Mouse (Mus musculus) megakaryocyte, embryonic 14.5 days (primary cell): ENCODE measurements around the gene Nat8l. TPM values are rescaled to one million over a fixed set of nuclear protein-coding genes. Genes with fewer than 3 reads are reported as not detected.

Experiments
- H3K27me3 ChIP-seq: replicated peaks from 2 replicates; pipeline ENCODE3; 2012; ENCODE audit warnings: inconsistent platforms
- H3K36me3 ChIP-seq: replicated peaks from 2 replicates; pipeline ENCODE3; 2012; ENCODE audit warnings: low read length, inconsistent platforms, mixed read lengths
- H3K4me1 ChIP-seq: 2 replicates; pipeline ENCODE4 v1.6.1; 2012; ENCODE audit warnings: inconsistent platforms
- H3K4me3 ChIP-seq: replicated peaks from 2 replicates; pipeline ENCODE3; 2012; ENCODE audit warnings: moderate library complexity, mild to moderate bottlenecking, inconsistent platforms
- H3K9me3 ChIP-seq: 2 replicates; pipeline ENCODE4 v1.6.1; 2012; ENCODE audit warnings: inconsistent platforms
- FLI1 ChIP-seq: IDR thresholded peaks from 2 replicates; pipeline ENCODE4 v1.6.1; 2012; ENCODE audit warnings: low read length, inconsistent platforms, mixed read lengths
- GATA1 ChIP-seq: IDR thresholded peaks from 3 replicates; pipeline ENCODE4 v1.6.1; 2012; ENCODE audit warnings: mixed read lengths, low read length, inconsistent platforms, borderline replicate concordance
- polyA plus RNA-seq: library from polyadenylated mRNA; stranded (reverse); fragments of >175 nt; gene quantifications from 2 replicates; pipeline ENCODE4 v1.2.3, GENCODE M21; 2012; ENCODE audit warnings: low replicate concordance; ENCODE audit not compliant: insufficient read depth

Nat8l gene
- polyA plus RNA-seq, 1 experiment: 1.3 TPM

DNA sequence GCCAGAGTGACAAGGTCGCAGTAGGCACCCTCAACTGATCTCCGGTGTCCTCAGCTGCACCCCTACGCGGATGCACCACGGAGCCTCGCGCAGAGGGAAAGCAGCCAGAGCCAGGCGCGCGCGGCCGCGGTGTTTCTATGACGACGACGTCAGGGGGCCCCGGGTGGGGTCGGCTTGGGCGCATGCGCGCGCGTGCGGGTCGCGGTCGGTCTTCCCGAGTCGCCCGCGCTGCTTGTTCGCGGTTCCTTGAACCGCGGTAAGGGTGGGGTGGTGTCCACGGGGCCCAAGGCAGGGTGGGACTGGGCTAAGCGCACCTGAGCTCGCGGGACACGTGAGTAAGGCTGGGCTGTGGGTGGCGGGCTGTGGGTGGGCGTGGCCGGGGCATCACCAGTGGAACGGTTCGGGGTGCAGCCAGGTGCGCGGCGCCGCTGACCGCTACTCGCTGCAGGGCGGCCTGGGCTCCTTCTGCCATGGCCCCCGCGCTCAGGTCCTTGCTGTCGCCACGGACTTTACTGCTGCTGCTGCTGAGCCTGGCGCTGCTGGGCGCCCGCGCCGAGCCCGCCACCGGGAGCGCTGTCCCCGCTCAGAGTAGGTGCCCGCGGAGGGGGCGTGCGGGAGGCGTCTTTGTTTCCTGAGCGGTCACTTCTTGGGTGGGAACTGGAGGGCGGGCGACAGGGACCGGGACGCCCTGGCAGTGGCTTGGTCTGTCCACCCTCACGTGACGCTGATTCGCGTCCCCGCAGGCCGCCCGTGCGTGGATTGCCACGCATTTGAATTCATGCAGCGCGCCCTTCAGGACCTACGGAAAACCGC is 12.3 kb upstream of the Nat8l start, which contains the start of gene Gm1673:
Gm1673 (plus strand) TSS at position 125 of the 813 bp plus-strand sequence.
- TF ChIP-seq FLI1 (no peak), GATA1 (no peak)
- peak within 1 kb of the TSS; percentile 91 for H3K4me3 ChIP-seq

DNA sequence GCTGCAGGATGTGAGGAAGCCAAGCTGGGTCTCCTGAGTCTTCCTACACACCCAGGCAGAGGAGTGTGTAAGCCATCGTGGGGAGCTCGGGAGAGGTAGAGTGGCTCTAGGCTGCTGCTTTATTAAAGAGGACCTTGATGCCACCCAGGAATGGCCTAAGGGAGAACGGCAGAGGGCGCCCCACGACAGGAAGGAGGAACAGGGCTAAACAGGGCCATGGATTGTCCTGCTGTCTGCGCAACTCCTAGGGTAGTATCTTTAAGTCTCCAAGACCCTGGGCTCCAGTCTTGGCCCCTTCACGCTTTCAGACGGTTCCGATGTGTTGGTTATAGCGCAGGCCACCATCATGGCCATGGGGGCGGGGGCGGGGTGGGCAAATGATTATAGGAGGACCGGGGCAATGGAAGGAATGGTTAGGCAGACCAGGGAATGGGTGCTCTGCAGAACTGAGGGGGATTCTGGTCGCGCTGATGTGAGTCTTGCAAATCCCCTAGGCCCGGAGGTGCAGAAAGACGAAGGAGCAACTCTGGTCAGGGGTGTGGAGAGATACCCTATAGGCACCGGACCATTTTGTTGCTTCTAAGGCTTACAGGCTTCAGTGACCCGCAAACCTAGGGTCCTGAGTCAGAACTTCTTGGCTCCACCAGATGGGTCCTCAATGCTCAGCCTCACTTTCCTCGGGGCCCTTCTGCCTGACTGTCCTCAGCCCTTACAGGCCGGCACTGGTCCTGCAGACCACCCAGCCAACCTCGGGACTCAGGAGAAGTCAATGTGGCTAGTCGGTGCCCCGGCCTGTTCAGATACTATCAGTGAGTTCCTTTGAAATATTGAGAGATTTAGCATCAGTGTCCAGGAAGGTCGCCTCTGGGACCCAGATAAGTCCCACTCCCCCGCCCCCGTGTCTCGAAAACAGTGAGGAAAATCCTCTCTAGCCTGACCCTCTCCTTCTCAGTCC is 836 bp upstream of the Nat8l start:
- Histone ChIP-seq H3K4me1 (peaks cover 26% of the 10 kb centered on the region), H3K27me3 (peaks cover 61% of the 10 kb centered on the region), H3K36me3 (no peaks in the 10 kb centered on the region), H3K9me3 (peaks cover 23% of the 10 kb centered on the region), H3K4me3 (peak overlapping the region; percentile 92)
- no peak for TF ChIP-seq FLI1
- no peak for TF ChIP-seq GATA1

More for the DNA sequence above, 12.3 kb upstream of the Nat8l start, which contains the start of gene Gm1673:
- Histone ChIP-seq H3K36me3 (peaks cover 4% of the 10 kb centered on the region), H3K27me3 (peaks cover 80% of the 10 kb centered on the region), H3K9me3 (peaks cover 41% of the 10 kb centered on the region), H3K4me1 (peaks cover 26% of the 10 kb centered on the region)

- Histone ChIP-seq H3K9me3 (peaks cover 23% of the 10 kb centered on the region), H3K4me3 (peak overlapping the region; percentile 92), H3K27me3 (peaks cover 78% of the 10 kb centered on the region), H3K36me3 (no peaks in the 10 kb centered on the region), H3K4me1 (peaks cover 34% of the 10 kb centered on the region)
- no peak for TF ChIP-seq GATA1
- TF ChIP-seq FLI1: no peak
Measured at GRCm38 (mm10) chr5:33996694-33997045, 886 bp downstream of the Nat8l start.

GRCm38 (mm10) chr5:33997051-33997741 is 1.4 kb downstream of the Nat8l start:
- H3K4me1 ChIP-seq: peaks cover 34% of the 10 kb centered on the region
- peaks cover 21% of the 10 kb centered on the region for H3K9me3 ChIP-seq
- H3K4me3 ChIP-seq: peak overlapping the region; percentile 92
- H3K27me3 ChIP-seq: peaks cover 83% of the 10 kb centered on the region
- no peaks in the 10 kb centered on the region for H3K36me3 ChIP-seq
- TF ChIP-seq FLI1 (no peak), GATA1 (no peak)

DNA sequence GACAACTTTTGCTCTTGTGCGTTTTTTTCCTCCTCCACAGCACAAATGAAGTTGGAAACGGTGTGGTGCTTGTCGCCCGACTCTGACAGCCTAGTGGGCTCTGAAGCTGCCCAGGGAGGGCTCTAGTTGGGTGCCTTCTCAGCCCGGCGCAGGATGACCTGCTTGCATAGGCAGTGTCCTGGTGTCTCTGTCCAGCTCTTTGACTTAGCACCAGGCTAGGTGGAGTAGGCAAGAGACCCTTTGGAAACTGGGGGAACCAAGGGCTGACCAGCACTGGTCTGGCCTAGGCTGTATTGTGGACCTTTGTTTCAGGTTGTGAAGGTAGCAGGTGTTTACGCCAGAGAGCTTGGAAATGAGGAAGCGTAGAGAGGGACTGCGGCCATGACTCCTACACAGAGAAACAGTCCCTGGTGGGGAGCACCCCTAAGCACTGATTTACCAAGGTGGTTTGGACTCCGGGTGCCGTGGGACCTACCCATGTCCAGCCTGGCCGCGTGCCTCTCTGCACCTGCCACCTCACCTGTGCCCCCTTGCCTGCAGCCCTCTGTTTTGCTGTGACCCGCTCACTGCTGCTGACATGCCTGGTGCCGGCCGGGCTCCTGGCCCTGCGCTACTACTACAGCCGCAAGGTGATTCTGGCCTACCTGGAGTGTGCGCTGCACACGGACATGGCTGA is 2.2 kb downstream of the Nat8l start:
- Histone ChIP-seq H3K4me1 (peaks cover 34% of the 10 kb centered on the region), H3K36me3 (no peaks in the 10 kb centered on the region), H3K9me3 (peaks cover 18% of the 10 kb centered on the region), H3K27me3 (peaks cover 90% of the 10 kb centered on the region), H3K4me3 (peak overlapping the region; percentile 56)
- no peak for TF ChIP-seq FLI1
- TF ChIP-seq GATA1: no peak

DNA sequence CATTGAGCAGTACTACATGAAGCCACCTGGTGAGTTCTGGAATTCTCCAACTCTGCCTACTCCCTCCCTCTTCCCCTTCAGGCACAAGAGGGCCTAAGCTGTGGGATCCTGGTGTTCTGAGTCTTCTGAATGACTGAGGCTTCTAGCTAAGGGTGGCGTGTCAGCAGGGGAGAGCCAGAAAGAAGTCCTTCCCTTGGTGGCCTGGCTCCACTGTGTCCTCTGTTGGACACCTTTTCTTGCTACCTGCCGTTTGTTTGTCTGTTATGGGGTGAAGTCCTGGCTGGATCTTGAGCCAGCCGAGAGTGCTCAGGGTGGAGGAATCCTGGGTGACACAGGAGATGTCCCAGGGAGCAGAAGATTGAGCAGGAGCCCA is 2.7 kb downstream of the Nat8l start:
- Histone ChIP-seq H3K27me3 (peaks cover 95% of the 10 kb centered on the region), H3K36me3 (no peaks in the 10 kb centered on the region), H3K9me3 (peaks cover 18% of the 10 kb centered on the region), H3K4me1 (peaks cover 34% of the 10 kb centered on the region), H3K4me3 (no peak overlapping the region)
- TF ChIP-seq GATA1 (no peak), FLI1 (no peak)

DNA sequence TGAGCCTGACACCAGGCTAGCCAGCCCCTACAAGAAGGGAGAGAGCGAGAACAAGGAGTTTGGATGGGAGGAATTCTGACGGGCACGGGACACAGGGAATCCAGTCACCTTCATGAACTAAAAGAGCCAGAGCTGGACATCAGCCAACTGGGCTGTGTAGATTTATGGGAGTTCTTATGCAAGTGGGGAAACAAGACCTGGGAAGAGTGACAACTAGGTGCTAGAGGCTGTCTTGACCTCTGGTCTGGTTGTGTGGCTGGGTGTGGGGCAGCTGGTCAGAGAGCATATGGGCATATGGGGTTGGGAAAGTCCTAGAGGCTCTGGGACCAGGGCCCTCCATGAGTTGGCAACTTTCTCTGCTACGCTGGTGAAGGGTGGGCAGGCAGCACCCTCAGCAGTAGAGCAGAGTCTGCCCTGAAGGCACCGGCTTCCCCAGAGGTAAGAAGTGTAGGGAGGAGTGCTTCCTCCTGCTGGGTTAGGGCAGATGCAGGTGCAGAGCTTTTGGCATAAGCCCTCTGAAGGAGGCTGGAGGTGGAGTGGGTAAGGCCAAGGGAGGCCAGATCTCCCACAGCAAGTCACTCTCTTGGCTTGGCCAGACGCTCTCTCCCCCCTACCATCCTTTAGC is 3.8 kb downstream of the Nat8l start:
- Histone ChIP-seq H3K4me1 (peaks cover 34% of the 10 kb centered on the region), H3K36me3 (no peaks in the 10 kb centered on the region), H3K4me3 (no peak overlapping the region), H3K27me3 (peaks cover 99% of the 10 kb centered on the region), H3K9me3 (peaks cover 12% of the 10 kb centered on the region)
- TF ChIP-seq GATA1 (no peak), FLI1 (no peak)

DNA sequence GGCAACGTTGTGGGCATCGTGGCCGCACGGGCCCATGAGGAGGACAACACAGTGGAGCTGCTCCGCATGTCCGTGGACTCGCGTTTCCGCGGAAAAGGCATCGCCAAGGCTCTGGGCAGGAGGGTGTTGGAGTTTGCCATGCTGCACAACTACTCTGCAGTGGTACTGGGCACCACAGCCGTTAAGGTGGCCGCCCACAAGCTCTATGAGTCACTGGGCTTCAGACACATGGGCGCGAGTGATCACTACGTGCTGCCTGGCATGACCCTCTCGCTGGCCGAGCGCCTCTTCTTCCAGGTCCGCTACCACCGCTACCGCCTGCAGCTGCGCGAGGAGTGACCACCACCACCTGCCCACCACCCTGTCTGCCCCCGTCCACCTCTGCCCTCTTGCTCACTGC is 5.0 kb downstream of the Nat8l start:
- Histone ChIP-seq H3K36me3 (no peaks in the 10 kb centered on the region), H3K27me3 (peaks cover 98% of the 10 kb centered on the region), H3K9me3 (peaks cover under 1% of the 10 kb centered on the region; the same call in 1 of the 2 replicates), H3K4me3 (peak overlapping the region; percentile 46), H3K4me1 (peaks cover 30% of the 10 kb centered on the region)
- TF ChIP-seq GATA1: no peak
- TF ChIP-seq FLI1: no peak

DNA sequence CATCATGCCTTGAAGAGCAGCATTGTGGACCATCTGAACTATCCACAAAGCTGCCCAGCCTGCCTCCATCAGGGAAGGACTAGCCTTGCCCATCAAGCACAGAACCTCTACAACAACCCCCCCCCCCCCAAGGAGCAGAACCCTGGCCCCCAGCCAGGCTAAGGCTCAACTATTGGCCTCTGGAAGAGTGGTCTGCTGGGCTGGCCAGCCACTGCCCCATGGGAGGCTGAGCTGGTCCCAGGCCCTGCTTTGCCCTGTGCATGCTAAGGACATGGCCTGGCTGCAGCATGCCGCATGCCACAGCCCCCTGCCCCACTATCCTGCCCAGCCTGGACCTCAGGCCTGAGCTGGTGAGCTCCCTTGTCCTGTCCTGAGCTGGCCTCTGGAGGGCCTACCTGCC is 5.6 kb downstream of the Nat8l start:
- H3K4me3 ChIP-seq: no peak overlapping the region
- peaks cover 24% of the 10 kb centered on the region for H3K4me1 ChIP-seq
- no peak for TF ChIP-seq FLI1
- no peaks in the 10 kb centered on the region; the same call in 1 of the 2 replicates for H3K9me3 ChIP-seq
- H3K27me3 ChIP-seq: peaks cover 98% of the 10 kb centered on the region
- no peaks in the 10 kb centered on the region for H3K36me3 ChIP-seq
